Mouse (Mus musculus) skeletal muscle tissue, adult 2 months (tissue): Measurements from ENCODE around the gene Car10.

ENCODE experiments used
- DNase-seq: peaks from one replicate; pipeline ENCODE4 v3.0.0-alpha.2; 2012; ENCODE audit warnings: low read depth, low spot score

Car10 gene

GRCm38 (mm10) chr11:93497896-93498295 lies 400.1 kb downstream of the Car10 start:
- DNase-seq: no peak

GRCm38 (mm10) chr11:93500442-93500841 lies 402.6 kb downstream of the Car10 start:
- no peak for DNase-seq

GRCm38 (mm10) chr11:93501671-93502070 lies 403.8 kb downstream of the Car10 start:
- DNase-seq: no peak

GRCm38 (mm10) chr11:93502864-93503263 lies 405.0 kb downstream of the Car10 start:
- no peak for DNase-seq

GRCm38 (mm10) chr11:93503469-93503868 lies 405.6 kb downstream of the Car10 start:
- no peak for DNase-seq

DNA sequence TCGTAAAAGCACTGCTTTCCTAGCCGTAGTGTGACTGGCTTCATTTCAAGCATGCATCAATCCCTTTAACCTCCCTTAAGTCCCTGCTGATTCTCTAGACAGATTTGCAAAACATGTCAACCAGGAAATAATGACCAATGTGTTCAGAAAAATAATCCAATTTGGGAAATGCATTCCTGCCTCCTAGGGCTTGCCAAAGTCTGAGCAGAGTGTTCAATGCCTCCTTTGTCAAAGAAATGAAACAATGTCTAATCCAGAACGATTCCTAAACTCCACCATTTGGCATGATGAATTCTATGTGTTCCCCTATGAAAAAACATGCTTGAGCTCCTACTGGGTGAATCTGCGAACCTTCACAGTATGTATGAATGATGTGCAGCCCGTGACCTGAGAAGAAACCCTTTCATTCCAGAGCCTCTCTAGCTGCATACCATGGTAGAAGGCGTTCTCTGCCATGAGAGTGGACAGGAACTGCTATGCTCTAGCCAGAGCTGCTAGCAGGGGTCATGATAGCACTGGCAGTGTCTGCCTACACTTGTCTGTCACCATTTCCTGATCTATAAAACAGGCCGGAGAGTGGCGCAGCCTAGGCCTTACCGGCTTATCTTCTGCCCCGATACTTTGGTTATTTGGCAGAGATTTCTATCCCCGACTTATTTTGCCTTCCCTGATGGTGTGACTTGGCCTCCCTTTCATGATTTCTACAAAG lies 411.9 kb downstream of the Car10 start:
- DNase-seq: no peak

DNA sequence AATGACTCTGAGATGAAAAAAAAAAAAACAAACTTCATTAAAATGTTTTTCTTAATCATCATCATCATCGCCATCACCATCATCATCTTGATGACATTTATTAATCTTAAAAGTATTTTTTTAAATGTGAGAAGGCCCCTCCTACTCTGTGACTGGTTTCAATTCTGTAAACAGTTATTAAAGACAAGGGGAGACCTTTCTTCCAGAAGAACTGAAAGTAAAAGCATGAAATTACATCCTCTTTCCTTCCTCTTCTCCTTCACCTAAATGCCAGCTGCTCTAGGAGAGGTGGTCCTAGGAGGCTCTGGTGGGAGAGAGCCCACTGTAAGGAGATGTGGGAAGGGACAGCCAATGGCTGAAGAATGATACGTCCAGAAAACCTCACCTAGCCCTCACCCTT lies 415.0 kb downstream of the Car10 start:
- no peak for DNase-seq

DNA sequence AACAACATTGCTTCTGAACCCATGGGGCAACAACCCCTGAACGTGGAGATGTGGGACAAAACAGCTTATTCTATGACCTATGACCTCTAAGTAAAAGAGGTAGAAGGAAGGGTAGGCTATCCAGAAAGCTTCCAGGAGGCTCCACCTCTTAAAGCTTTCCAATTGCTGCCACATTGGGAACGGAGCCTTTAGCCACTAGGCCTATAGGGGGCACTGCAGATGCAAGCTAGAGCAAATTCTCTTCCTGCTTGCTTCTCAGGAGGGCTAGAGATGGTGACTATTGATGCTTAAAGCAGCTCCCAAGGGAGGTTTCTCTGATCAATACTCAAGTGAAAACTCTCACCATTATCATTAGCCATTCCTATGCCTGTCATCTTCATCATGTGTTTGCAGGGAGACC lies 416.6 kb downstream of the Car10 start:
- DNase-seq: no peak

DNA sequence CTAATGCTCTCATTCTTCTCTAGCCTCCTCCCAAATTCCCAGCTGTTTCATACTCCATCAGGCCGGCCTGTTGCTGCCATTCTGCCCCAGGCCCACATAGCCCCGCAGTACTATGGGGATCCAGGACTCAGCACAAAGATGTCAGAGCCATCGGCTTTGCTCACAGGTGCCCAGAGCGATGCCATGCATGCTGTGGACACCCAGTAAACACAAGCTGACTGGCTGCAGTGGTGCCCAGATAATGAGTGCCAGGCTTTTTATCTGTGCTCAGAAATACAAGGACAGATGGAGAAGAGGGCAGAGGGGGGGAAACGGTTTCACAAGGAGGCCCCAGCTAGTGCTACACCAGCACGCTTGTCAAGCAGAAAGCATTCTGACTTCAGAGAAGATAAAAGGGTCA lies 417.7 kb downstream of the Car10 start:
- DNase-seq: no peak

GRCm38 (mm10) chr11:93516216-93516615 lies 418.4 kb downstream of the Car10 start:
- DNase-seq: no peak

GRCm38 (mm10) chr11:93516946-93517345 lies 419.1 kb downstream of the Car10 start:
- DNase-seq: no peak

GRCm38 (mm10) chr11:93522501-93522900 lies 424.7 kb downstream of the Car10 start:
- DNase-seq: no peak

- no peak for DNase-seq
Observed at GRCm38 (mm10) chr11:93525921-93526320, 428.1 kb downstream of the Car10 start.

DNA sequence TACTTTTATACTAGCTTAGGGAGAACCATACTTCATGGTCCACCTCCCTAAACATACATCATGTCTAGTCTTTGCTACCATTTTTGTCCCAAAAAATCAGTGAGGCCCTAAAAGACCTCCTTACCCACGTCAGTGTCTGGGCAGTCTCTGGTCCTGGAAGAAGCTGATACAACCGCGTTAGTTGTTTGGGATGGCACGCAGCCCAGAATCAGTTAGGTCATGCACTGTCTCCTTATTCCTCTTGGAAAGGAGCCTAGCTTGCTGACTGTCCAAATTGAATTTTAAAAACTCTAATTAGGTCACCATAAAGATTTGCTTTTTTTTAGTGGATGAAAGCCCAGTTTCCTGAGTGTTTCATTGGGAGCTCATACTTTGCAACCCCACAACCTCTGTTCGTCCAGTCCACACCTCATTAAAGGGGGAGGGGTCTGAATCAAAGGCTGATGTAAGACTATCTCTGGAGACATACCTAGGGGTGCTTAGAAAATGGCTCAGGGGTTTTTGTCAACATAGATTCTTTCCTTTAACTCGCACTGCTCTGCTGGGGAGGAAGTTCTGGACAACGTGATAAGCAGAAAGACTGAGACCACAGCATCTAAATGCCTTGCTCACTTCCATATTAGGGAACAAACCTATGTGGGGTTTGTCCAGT lies 433.3 kb downstream of the Car10 start:
- peak; percentile 59 for DNase-seq

DNA sequence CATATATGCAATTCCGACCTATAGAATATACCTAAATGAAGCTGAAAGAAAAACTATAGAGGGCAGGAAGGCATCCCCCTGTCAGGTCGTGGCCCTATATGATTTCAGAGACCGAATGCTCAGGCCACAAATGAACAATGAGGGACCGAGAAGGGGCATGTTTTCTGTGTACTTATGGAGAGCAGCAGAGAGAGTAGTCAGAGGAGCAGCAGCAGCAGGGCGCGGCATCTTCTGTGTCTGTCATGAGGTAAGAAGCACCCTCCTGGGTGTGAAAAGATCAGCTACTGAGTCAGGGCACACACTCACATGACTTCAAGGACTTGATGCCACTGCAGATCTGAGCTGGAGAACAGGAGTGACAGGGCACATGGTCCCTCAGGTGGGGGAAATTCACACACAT lies 438.4 kb downstream of the Car10 start:
- no peak for DNase-seq

GRCm38 (mm10) chr11:93548904-93549303 lies 451.1 kb downstream of the Car10 start:
- DNase-seq: no peak

DNA sequence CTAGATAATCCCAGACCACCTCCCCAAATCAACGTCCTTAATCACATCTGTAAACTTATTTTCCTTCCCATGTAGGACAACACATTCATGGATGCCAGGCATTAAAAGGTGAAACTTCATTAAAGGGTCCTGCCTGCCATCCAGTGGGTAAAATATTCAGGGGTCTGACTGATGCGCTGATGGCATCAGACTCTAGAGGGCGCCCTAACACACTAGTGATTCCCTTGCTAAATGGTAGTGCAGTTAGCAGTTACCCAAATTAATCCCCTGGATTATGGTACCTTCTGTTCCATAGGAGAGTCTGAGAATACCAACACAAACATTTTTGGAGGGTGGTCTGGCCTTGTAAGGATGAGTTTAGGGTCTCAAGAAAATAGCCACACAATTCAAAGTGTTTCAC lies 453.1 kb downstream of the Car10 start:
- DNase-seq: no peak

GRCm38 (mm10) chr11:93559118-93559517 lies 461.3 kb downstream of the Car10 start:
- no peak for DNase-seq

DNA sequence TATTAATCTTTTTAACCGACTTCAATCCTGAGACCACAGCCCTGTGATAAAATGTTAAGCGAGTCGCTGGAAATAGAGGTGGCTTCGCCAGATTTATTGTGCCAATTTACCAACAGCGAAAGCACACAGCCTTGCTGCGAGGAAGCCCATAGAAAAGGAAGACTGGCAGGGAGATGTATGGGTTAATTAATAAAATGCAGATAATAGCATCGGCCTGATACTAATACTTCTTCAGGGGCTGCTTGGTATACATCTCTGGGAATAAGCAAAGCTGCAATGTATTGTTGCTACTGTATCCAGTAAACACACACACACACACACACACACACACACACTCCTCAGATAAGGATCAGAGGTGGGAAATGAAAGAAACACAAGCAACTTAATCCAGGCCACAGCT lies 462.7 kb downstream of the Car10 start:
- DNase-seq: no peak

DNA sequence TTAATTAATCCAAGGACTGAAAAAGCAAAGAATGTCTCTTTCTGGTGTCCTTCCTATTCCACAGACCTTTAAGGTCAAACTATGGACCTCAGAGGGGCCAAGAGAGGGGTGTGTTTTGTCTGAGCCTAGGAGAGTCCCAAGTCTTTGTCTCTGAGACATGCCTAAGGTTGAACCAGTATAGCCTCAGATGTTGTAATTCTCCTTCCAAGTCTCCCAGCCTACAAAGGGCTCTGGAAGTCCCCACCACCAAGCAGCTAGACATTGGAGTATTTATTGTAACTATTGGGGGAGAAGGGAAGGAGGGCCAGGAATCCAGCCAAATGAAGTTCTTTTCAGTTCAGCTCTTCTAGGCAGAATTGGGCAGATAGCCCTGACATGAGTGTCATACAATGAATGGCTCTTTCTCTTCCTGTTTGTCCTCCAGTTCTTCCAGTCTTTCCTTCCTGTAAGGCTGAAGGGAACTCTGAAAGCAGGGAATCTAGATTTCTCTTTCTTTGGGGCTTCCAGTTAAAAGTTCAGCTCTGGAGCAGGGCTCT lies 464.6 kb downstream of the Car10 start:
- no peak for DNase-seq

DNA sequence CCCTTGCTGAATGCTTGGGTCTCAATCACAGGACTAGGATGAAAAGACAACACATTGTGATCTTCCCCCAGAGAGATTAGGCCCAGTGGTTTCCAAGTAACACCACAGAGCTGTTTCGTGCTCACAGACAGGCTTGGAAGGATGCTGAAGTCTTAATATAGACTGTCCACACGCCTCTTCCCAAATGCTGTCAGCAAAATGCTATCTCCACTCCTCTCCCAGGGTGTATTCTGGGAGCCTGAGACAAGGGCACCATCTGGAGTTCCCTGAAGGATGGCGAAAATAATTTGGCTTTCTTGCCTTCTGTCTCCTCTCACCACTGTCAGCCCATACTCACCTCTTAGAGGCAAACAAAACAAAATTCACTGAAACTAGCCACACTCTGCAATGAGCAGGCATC lies 467.9 kb downstream of the Car10 start:
- DNase-seq: no peak

- DNase-seq: no peak
Observed at GRCm38 (mm10) chr11:93571917-93572641, 474.3 kb downstream of the Car10 start.

- DNase-seq: no peak
Observed at GRCm38 (mm10) chr11:93577441-93577840, 479.6 kb downstream of the Car10 start.
